Mouse (Mus musculus): ENCODE results near the gene Methig1.
"Not testable (repeated sequence)": the region's sequence is repeated elsewhere in the genome, so short reads cannot be mapped to it uniquely, and the experiment has no call there.

- TF ChIP-seq CTCF (IDR thresholded peaks at IDR 0.05 in 2 of 3, conservative IDR thresholded peaks at IDR 0.05 in 1 of 3; ENCODE audit: control insufficient read depth in 1 of 3, insufficient read depth in 1 of 3, low read depth in 2 of 3, low read length in 3 of 3, poor library complexity in 1 of 3, severe bottlenecking in 1 of 3) = peak; percentile 45 to 66 (median 49)
- not testable (repeated sequence) for TF ChIP-seq UBTF (IDR thresholded peaks at IDR 0.05; ENCODE audit: borderline replicate concordance, insufficient read depth, low read depth, low read length); MAFK (IDR thresholded peaks at IDR 0.05; ENCODE audit: borderline replicate concordance, low read depth, low read length); ZMIZ1 (IDR thresholded peaks at IDR 0.05; ENCODE audit: low read depth, low read length); EP300 (IDR thresholded peaks at IDR 0.05; ENCODE audit: low read depth in 1 of 2, low read length in 2 of 2); SIN3A (IDR thresholded peaks at IDR 0.05; ENCODE audit: low read length); MEF2A (IDR thresholded peaks at IDR 0.05; ENCODE audit: extremely low read depth, insufficient replicate concordance, low read depth, low read length, poor library complexity, severe bottlenecking); GATA1 (IDR thresholded peaks at IDR 0.05; ENCODE audit: low read depth, low read length); POLR2A (IDR thresholded peaks at IDR 0.05; ENCODE audit: control insufficient read depth in 1 of 2, insufficient read depth in 1 of 2, low read depth in 1 of 2, low read length in 2 of 2, poor library complexity in 1 of 2); CHD1 (IDR thresholded peaks at IDR 0.05; ENCODE audit: low read depth, low read length); CHD2 (IDR thresholded peaks at IDR 0.05; ENCODE audit: low read length); RCOR1 (IDR thresholded peaks at IDR 0.05; ENCODE audit: low read depth, low read length); POLR2AphosphoS5 (IDR thresholded peaks at IDR 0.05; ENCODE audit: borderline replicate concordance, low read depth, low read length)
Measured at GRCm38 (mm10) chr15:100328089-100328488, 24.9 kb upstream of the Methig1 start.
